Mouse (Mus musculus): ENCODE results near the gene Nell2.
A peak's percentile ranks its signal among the peaks of the same experiment; 100 is the strongest.

The Nell2 gene

GRCm38 (mm10) chr15:95216640-95217365 is 311.6 kb downstream of the Nell2 start:
- DNase-seq, result peak in 1 of 2 experiments; percentile 10

GRCm38 (mm10) chr15:95210551-95210950 is 317.8 kb downstream of the Nell2 start:
- peak; percentile 23 to 34 for DNase-seq

- DNase-seq, result peak in 1 of 2 experiments; percentile 34
These were observed 319.2 kb downstream of the Nell2 start for GRCm38 (mm10) chr15:95209186-95209585.

GRCm38 (mm10) chr15:95193661-95194280 is 334.6 kb downstream of the Nell2 start:
- DNase-seq, result no peak

- peak in 1 of 2 experiments; percentile 9 for DNase-seq
These were observed 335.4 kb downstream of the Nell2 start for GRCm38 (mm10) chr15:95192951-95193350.

GRCm38 (mm10) chr15:95186226-95186625 is 342.1 kb downstream of the Nell2 start:
- DNase-seq, result peak in 1 of 2 experiments; percentile 3

- DNase-seq, result peak in 1 of 2 experiments; percentile 3
These were observed 342.9 kb downstream of the Nell2 start for GRCm38 (mm10) chr15:95185419-95185818.

- no peak for DNase-seq
These were observed 344.9 kb downstream of the Nell2 start for GRCm38 (mm10) chr15:95183450-95183849.

GRCm38 (mm10) chr15:95156828-95157227 is 371.5 kb downstream of the Nell2 start:
- DNase-seq, result peak in 1 of 2 experiments; percentile 8

- no peak for DNase-seq
These were observed 383.2 kb downstream of the Nell2 start for GRCm38 (mm10) chr15:95145118-95145517.

- DNase-seq, result no peak
These were observed 384.2 kb downstream of the Nell2 start for GRCm38 (mm10) chr15:95144131-95144530.

- DNase-seq, result no peak
These were observed 389.5 kb downstream of the Nell2 start for GRCm38 (mm10) chr15:95138709-95139409.

- no peak for DNase-seq
These were observed 391.1 kb downstream of the Nell2 start for GRCm38 (mm10) chr15:95137018-95137810.

GRCm38 (mm10) chr15:95135926-95136609 is 392.3 kb downstream of the Nell2 start:
- no peak for DNase-seq

- DNase-seq, result no peak
These were observed 397.0 kb downstream of the Nell2 start for GRCm38 (mm10) chr15:95131401-95131800.

- no peak for DNase-seq
These were observed 419.7 kb downstream of the Nell2 start for GRCm38 (mm10) chr15:95108626-95109025.

GRCm38 (mm10) chr15:95107246-95107809 is 421.0 kb downstream of the Nell2 start:
- no peak for DNase-seq

GRCm38 (mm10) chr15:95101522-95101921 is 426.8 kb downstream of the Nell2 start:
- no peak for DNase-seq

GRCm38 (mm10) chr15:95100133-95100532 is 428.2 kb downstream of the Nell2 start:
- DNase-seq, result no peak

GRCm38 (mm10) chr15:95085962-95086361 is 442.4 kb downstream of the Nell2 start:
- DNase-seq, result no peak

- no peak for DNase-seq
These were observed 446.7 kb downstream of the Nell2 start for GRCm38 (mm10) chr15:95081654-95082053.

GRCm38 (mm10) chr15:95075356-95075755 is 453.0 kb downstream of the Nell2 start:
- no peak for DNase-seq
